ENCODE assay signal across 1 mouse cellular context in the genomic region with DNA sequence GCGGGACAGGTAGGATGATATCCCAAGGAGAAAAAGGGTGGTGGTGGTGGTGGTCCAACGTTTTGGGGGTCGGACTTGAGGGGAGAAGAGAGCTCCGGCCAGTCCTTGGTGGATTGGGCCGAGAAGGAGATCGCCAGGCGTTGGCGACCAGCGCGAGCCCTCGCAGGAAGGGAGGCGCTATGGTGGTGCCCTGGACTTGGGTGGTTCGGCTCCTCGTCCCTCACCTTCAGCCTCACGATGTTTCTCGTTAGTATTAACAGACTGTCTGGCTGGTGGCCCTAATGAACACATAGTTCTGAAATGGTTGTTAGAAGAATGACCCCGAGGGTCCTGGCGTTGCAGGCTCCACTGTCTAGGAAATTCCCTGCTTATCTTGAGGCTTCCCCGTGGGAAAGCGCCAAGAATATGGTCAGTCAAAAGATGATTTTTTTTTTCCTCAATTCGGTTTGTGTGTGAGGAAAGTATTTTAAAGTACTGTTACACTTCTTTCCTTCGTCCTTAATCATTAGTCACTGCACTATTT.
TF ChIP-seq lines count a peak whose summit lies in the region.

No protein-coding gene starts in this region.

TF ChIP-seq in MEL, 35 proteins besides CTCF, POLR2A, EP300 and RAD21 (continued from another document):
- TF ChIP-seq JUND (IDR thresholded peaks at IDR 0.05; ENCODE audit: low read depth, low read length) (no peak), UBTF (IDR thresholded peaks at IDR 0.05; ENCODE audit: borderline replicate concordance, insufficient read depth, low read depth, low read length) (no peak), NRF1 (IDR thresholded peaks at IDR 0.05; ENCODE audit: insufficient read depth, low read depth, low read length, poor library complexity, severe bottlenecking) (0 out of 2 replicates have a peak, but pooled peaks have one; percentile 10), CHD1 (IDR thresholded peaks at IDR 0.05; ENCODE audit: low read depth, low read length) (0 out of 2 replicates have a peak, but pooled peaks have one; percentile 11), ZKSCAN1 (IDR thresholded peaks at IDR 0.05; ENCODE audit: low read depth, low read length) (no peak), MXI1 (IDR thresholded peaks at IDR 0.05; ENCODE audit: low read depth, low read length) (no peak), MAX (IDR thresholded peaks at IDR 0.05; ENCODE audit: low read length) (no peak), GABPA (IDR thresholded peaks at IDR 0.05; ENCODE audit: low read depth, low read length) (no peak)
TF ChIP-seq in MEL: peak in this region for 3.
